Mouse (Mus musculus) cortical plate, adult 2 months (tissue): ENCODE measurements at regions not wholly inside any gene's neighbourhood (a gene's known extent, or its start where the extent isn't known, plus 50 kb on each side); places are given as distances from the start of the nearest gene placed in this dataset.
"Not testable (repeated sequence)": the region's sequence is repeated elsewhere in the genome, so short reads cannot be mapped to it uniquely, and the experiment has no call there.

Experiments used
- H3K27ac ChIP-seq: fragments of 200-500 bp; 2 replicates; pipeline ENCODE4 v1.5.1; 2012; ENCODE audit warnings: low read length, control low read depth, inconsistent platforms; ENCODE audit not compliant: insufficient read depth
- H3K4me1 ChIP-seq: fragments of 200-500 bp; 2 replicates; pipeline ENCODE4 v1.6.1; 2011; ENCODE audit warnings: low read length; ENCODE audit not compliant: control insufficient read depth, insufficient read depth
- H3K4me3 ChIP-seq: fragments of 200-500 bp; 2 replicates; pipeline ENCODE4 v1.5.1; 2011; ENCODE audit warnings: mild to moderate bottlenecking, low read length, control low read depth; ENCODE audit not compliant: insufficient read depth
- CTCF ChIP-seq: fragments of 200-500 bp; IDR thresholded peaks from 2 replicates; pipeline ENCODE4 v1.5.1; 2011; ENCODE audit warnings: mild to moderate bottlenecking, control low read depth, low read length; ENCODE audit not compliant: insufficient read depth; ENCODE audit errors: extremely low read depth
- POLR2A ChIP-seq: fragments of 200-500 bp; IDR thresholded peaks from 2 replicates; pipeline ENCODE4 v1.6.1; 2011; ENCODE audit warnings: mild to moderate bottlenecking, low read length, control low read depth; ENCODE audit not compliant: insufficient read depth; ENCODE audit errors: extremely low read depth

GRCm38 (mm10) chr15:90882349-90882748 lies 167.4 kb downstream of the Kif21a start:
- not testable (repeated sequence) for H3K4me1 ChIP-seq, H3K27ac ChIP-seq, H3K4me3 ChIP-seq

GRCm38 (mm10) chr15:90869452-90869851 lies 180.3 kb downstream of the Kif21a start:
- Histone ChIP-seq H3K4me1 (no peaks in the 10 kb centered on the region), H3K27ac (no peak overlapping the region), H3K4me3 (no peak overlapping the region)
- TF ChIP-seq CTCF (no peak), POLR2A (no peak)

- H3K4me1 ChIP-seq, H3K4me3 ChIP-seq, H3K27ac ChIP-seq: not testable (repeated sequence)
These were observed 174.5 kb upstream of the Cpne8 start for GRCm38 (mm10) chr15:90853763-90854162.

- 0 out of 2 replicates have a peak, but pooled peaks cover 1% of the 10 kb centered on the region for H3K4me1 ChIP-seq
- TF ChIP-seq CTCF (no peak), POLR2A (no peak)
- H3K4me3 ChIP-seq = no peak overlapping the region
- peak overlapping the region; percentile 10; the same call in 1 of the 2 replicates for H3K27ac ChIP-seq
These were observed 172.8 kb upstream of the Cpne8 start for GRCm38 (mm10) chr15:90851991-90852390.

GRCm38 (mm10) chr15:90841471-90841870 lies 162.2 kb upstream of the Cpne8 start:
- H3K4me3 ChIP-seq = no peak overlapping the region
- TF ChIP-seq POLR2A (no peak), CTCF (peak; percentile 33; the same call in 1 of the 2 replicates)
- no peak overlapping the region for H3K27ac ChIP-seq
- H3K4me1 ChIP-seq = no peaks in the 10 kb centered on the region

- Histone ChIP-seq H3K4me3 (no peak overlapping the region), H3K27ac (no peak overlapping the region), H3K4me1 (no peaks in the 10 kb centered on the region)
- no peak for TF ChIP-seq POLR2A
- no peak for TF ChIP-seq CTCF
These were observed 156.4 kb upstream of the Cpne8 start for GRCm38 (mm10) chr15:90835586-90835985.

- TF ChIP-seq CTCF (no peak), POLR2A (no peak)
- H3K4me1 ChIP-seq = no peaks in the 10 kb centered on the region
- no peak overlapping the region for H3K4me3 ChIP-seq
- no peak overlapping the region for H3K27ac ChIP-seq
These were observed 148.6 kb upstream of the Cpne8 start for GRCm38 (mm10) chr15:90827816-90828215.

GRCm38 (mm10) chr15:90822306-90822705 lies 143.1 kb upstream of the Cpne8 start:
- no peak overlapping the region for H3K27ac ChIP-seq
- no peak for TF ChIP-seq CTCF
- H3K4me3 ChIP-seq = no peak overlapping the region
- no peaks in the 10 kb centered on the region for H3K4me1 ChIP-seq

- Histone ChIP-seq H3K4me3 (no peak overlapping the region), H3K27ac (no peak overlapping the region), H3K4me1 (no peaks in the 10 kb centered on the region)
- TF ChIP-seq POLR2A = no peak
- no peak for TF ChIP-seq CTCF
These were observed 140.9 kb upstream of the Cpne8 start for GRCm38 (mm10) chr15:90819949-90820655.

GRCm38 (mm10) chr15:90818161-90818560 lies 138.9 kb upstream of the Cpne8 start:
- H3K27ac ChIP-seq = no peak overlapping the region
- no peak overlapping the region for H3K4me3 ChIP-seq
- no peaks in the 10 kb centered on the region for H3K4me1 ChIP-seq
- TF ChIP-seq CTCF = no peak
- TF ChIP-seq POLR2A = no peak
